Mouse (Mus musculus): ENCODE measurements around the gene Nusap1. TPM values are rescaled to one million over a fixed set of nuclear protein-coding genes. Genes with fewer than 3 reads are reported as not detected.
"Not testable (repeated sequence)": the region's sequence is repeated elsewhere in the genome, so short reads cannot be mapped to it uniquely, and the experiment has no call there.

Gene Nusap1
- total RNA-seq (2021) = 1 to 10 TPM; 3.5 to 4.0 TPM
- long read RNA-seq, experiment 1, transcript Nusap1-202 (11 exons, 2,960 nt) = major isoform, 5 of 7 reads
- long read RNA-seq, experiment 1, partial matches to known transcripts = 0 of 7 reads
- long read RNA-seq, experiment 1, other reads (novel, unspliced or antisense) = 1 of 7 reads
- long read RNA-seq, experiment 2, partial matches to known transcripts = 0 of 4 reads
- long read RNA-seq, experiment 2, other reads (novel, unspliced or antisense) = 0 of 4 reads

DNA sequence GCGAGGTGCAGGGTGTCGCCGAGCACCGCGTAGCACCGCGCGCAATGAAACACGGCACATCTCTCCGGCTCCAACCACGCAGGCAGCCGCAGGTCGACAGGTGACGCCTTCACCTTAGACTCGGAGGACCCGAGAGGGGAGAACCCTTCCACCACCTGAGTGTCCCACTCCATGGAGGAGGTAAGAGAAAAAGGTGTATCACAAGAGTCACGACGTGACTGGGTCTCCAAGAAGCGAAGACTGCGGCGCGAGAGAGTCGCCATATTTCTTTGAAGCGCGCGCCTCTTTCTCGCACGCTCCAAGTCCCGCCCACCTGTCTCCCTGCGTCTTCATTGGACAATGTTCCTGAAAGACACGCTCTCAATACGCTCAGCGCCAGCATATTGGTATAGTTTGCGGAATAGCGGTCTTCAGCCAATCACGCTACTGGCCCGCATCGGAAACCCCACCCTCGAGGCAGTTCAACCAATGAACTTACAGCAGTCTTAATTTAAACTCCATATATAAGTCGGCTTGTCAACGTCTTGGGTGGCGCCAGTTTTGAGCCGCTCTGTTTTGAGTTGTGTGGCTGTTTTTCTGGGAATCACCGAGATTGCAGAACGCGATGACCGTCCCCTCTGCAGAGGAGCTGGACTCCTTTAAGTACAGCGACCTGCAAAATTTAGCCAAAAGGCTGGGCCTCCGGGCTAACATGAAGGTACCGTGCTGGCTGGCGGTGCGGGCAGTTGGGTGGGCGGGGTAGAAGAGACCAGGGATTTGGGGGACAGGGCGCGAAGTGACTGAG, at the start of gene Nusap1, which contains the start of gene Oip5:
TSS of gene Nusap1 (plus strand) at position 100 of the 784 bp plus-strand sequence.
TSS of gene Oip5 (minus strand) at position 271 of the 784 bp plus-strand sequence.
- DNase-seq = peak; percentile 93 to 94

DNA sequence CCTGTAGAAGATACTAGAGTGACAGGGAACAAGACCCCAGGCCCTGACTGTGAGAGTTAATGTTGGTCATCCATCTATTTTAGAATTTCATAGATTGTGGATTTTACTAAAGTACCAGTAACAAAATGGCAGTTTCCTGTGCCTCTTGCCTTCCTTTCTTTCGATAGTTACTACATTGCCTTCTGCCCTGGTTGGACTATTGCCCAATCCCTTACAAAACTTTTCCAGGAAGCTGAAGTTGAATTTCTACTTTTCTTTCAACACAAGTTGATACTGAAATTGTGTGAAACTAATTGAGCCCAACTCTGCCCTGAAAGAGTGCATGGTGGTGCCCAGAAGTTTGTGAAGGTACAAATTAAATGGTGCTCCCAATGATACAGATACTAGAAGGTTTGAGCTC, 45.6 kb upstream of the Nusap1 start:
- no peak for DNase-seq

DNA sequence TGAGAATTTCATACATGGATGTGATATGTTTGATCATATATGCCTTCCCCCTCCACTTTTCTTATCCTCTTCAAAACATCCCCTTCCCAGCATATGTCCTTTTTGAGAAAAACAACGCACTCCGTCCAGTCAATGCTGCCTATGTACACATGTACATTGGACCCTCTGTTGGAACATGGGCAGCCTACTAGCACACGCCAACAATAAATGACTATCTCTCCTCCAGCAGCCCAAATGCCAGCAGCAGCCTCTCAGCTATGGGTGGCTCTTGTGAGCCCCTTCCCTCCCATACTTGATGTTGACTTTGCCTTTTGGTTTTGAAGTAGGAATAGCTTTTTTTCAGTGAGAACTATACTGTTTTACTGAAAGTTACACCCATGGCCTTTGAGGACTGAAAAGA, 36.5 kb upstream of the Nusap1 start:
- no peak for DNase-seq

DNA sequence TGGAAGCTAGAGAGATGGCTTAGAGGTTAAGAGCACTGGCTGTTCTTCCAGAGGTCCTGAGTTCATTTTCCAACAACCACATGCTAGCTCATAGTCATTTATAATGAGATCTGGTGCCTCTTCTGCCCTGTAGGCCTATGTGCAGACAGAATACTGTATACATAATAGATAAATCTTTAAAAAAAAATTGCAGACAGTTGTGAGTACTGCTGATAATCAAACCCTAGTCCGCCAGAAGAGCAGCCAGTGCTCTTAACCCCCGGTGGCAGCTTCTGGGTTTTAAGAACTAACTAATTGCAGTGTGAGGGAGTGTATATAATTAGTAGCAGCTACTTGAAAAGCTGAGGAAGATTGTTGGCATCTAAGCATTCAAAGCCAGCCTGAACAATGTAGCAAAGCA, 34.7 kb upstream of the Nusap1 start:
- DNase-seq = no peak

DNA sequence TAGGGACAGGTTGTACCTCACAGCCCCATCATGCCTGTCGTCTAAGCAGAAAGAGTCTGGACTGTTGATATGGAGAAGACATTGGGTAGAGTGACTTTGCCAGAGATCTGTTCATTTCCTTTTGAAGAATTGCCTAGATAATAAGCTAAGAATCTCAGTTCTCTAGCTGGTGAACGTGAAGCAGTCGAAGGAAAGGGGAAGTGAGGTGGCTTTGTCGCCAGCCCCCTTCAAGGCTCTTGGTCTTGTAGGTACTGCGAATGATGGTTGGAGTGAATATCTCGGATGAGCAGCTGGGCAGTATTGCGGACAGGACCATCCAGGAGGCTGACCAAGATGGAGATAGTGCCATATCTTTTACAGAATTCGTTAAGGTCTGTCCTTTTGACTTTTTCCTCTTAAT, 33.8 kb upstream of the Nusap1 start:
- no peak for DNase-seq

DNA sequence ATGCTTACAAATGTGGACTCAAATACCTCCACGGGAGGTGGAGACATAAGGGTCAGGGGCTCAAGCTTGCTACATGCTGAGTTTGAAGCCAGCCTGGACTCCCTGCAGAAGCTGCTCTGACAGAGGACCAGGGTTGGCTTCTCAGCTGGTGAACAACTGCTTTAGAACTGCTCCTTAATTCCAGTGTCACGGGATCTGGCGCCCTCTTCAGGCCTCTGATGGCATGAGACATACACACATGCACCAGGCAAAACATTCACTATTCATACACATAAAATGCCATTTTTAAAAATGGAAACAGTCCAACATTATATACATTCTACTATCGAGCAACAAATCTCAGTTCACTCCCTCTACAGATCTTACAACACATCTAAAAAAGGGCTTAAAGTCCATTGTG, 30.7 kb upstream of the Nusap1 start:
- peak; percentile 71 to 77 for DNase-seq

DNA sequence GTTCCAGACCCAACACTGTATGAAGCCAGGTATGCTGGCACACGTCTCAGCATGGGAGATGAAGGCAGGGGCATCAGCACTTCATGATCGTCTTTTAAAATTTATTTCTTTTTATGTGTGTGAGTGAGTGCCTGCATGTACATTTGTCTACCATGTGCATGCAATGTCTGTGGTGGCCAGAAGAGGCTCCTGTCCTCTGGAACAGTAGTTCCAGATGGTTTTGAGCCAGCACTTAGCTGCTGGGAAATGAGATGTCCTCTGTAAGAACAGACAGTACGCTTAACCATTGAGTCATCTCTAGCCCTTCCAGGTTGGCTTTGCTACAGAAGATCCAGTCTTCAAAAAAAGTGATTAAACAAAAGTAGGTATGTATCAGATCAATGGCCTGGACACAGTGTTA, 26.9 kb upstream of the Nusap1 start:
- peak in 1 of 2 experiments; percentile 22 for DNase-seq

DNA sequence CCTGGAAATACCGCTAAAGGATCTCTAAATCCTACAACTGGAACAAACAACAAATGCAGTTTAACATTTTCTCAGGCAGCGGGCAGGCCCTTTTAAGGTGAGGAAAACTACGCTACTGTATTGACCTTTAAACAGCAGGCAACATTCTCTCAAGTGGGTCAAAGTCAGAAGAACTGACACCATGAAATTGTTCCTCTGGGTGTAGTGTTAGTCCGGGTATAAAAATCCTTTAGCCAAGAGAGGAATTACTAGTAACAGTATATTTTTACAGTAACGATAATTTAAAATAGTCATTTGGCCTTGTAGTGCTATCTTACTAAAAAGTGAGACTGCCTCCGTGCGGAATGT, 24.4 kb upstream of the Nusap1 start:
- DNase-seq = no peak

DNA sequence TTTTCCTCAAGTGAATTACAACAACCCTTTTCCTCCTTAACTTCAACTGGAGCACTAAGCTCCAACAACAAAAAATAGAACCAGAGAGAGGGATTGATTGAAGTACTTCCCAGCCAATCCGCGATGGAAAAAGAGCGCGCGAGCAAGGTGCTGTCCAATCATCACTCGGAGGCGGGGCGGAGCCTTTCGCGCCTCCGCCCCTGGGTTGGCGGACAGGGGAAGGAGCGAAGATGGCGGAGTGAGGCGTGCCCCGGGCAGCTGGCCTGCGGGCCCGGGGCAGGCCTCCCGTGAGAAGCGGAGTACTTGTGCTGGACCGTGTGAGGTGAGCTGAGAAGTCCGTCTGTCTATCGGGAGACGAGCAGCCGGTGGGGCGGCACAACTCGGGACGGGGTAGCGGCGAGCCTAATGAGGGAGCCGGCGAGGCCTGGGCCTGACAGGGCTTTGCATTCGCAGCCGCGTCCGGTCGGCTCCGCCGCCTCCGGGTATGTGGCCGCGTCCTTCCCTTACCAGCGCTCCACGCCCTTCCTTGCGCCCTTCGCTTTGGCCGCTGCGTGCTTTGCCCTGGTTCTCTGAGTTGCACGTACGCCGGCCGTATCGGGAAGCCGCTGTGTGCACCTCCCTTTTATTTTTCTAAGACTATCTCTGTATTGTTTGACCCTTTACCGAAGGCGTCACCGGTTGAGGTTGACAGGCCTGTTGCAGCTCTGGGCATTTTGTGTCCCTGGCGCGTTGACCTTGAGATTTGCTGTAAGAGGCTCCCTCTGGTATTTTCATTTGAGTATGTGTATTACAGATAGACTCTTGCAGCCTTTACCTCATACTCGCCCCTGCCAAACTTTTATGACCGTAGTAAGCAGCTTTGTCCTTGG, 23.8 kb upstream of the Nusap1 start:
- peak; percentile 94 to 96 for DNase-seq

DNA sequence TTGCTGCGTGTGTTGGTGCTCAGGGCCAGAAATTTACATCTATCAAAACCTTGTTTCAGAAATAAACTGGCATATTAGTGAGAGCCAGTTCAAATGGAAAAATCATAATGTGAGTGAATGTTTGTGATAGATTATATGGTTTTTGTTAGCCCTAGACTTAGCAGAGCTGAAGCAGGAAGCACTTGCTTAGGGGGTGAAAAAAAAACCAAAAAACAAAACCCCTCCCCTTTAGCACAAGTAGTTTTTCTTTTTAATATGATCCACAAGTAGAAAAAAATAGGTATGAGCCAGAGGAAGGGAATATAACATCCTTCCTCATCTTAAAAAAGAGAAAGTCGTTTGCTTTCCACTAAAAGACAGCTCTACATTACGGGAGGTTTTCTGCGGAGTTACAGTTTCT, 22.8 kb upstream of the Nusap1 start:
- no peak for DNase-seq

DNA sequence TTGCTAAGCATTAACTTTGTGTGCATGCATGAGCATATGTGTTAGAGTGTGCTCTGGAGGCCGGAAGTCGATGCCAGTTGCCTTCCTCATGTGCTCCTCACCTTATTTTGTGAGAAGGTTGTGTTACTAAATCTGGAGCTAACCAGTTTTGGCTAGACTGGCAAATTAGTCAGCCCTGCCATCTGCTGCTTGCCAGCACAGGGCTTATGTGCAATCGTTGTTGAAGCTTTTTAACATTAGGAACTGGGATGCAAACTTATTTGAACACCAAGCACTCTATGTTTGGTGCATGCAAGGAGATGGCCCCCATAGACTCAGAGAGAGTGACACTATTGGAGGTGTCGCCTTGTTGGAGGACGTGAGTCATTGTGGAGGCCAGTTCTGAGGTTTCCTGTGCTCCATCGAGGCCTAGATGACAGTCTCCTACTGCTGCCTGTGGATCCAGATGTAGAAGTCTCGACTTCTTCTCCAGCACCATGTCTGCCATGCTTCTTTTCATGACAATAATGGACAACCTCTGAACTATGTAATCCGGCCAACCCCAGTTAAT, 21.2 kb upstream of the Nusap1 start:
- DNase-seq = peak; percentile 22 to 36

DNA sequence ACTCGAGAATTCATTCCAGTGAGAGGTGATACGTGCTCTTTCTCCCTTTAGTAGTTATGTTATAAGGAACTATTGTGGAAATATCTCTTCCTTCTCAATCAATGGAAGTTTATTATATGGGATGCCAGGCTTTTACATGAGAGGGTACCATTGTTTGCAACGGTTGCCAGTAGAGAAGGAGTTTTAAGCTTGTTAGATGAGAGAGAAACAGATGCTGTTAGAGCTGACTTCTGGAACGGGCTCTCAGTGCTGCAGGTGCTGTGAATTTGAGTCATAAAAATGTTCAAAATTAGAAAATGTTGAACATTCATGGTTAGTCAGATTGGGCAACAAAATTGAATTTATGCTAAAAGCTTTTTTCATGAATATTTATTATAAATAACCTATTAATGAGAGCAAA, 17.1 kb upstream of the Nusap1 start:
- DNase-seq = no peak

DNA sequence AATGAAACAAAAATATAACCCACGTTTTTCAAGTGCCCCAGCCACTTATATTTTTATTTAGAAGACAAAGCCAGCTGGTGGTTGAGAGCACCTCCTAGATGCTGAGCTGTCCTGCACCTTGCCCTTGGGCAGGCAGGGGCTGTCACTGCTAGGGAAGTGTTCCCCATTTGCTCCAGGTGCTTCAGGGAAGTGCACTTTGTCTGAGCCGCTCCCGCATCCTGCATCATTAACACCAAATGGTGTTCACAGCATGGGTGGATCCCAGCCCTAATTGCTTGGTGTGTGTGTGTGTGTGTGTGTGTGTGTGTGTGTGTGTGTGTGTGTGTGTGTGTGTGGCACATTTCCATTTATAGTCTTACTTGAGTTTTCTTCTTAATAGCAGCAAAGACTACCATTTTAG, 16.5 kb upstream of the Nusap1 start:
- not testable (repeated sequence) for DNase-seq

DNA sequence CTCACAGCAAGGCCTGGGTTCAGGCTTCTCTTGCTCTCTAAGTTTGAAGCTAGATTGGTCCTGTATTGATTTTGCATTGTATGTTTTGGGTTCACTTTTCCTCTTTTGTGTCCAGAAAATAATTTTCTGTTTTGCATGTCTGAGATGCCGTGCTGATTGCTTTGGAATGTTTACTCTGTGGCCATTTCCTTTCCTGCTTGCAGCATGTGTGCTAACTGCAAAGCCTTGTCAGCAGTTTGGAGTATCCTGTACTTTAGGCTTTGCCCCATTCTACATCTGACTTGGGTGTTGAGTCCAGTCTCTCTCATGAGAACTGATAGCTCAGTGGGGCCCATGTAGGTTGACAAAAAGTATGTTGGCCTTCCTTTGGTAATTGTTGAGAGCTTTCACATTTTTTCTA, 15.6 kb upstream of the Nusap1 start:
- DNase-seq = no peak

DNA sequence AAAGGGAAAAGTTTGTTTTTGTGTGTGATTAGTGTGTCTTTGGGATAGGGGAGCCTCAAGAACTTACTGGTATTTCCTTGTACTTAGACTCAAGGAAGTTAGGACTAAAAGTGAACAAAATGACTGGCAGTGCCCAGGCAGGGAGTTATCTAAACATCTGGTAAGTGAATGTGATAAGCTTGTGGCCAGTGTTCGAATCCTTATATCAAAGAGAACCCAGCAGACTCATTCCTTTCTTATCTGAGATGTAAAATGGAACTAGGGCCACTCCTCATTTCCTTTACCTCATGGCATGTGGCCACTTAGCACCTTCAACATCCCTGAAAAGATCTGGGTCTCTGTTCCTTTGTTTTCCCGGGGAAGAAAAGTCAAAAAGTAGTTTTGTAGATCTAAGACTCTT, 14.2 kb upstream of the Nusap1 start:
- DNase-seq = no peak

DNA sequence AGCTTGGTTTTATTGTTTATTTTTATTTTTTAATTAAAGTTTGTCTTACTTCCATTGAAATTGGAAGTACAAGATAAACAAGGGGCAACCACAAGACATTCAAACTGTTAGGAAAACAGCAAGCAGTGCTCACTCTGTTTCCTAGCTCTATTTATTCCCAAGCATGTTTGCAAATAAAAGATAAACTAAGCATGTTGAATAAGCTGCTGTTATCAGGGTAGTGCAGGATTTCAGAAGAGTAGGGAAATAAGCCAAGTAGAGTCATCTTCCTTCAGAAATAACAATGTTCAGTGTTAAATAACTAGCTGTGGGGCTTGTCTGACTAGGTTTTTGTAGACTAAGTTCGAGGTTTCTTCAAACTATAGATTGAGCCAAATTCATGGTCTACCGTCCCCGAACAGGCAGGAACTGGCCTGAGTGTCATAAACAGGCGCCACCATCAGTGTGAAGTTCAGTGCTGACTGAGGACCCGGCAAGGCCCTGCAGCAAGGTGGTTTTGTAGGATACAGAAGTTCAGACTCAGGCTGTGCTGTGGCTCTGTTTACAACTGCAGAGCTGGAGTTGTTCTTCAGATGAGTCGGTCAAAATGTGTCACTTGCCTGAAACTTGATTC, 12.6 kb upstream of the Nusap1 start:
- no peak for DNase-seq

DNA sequence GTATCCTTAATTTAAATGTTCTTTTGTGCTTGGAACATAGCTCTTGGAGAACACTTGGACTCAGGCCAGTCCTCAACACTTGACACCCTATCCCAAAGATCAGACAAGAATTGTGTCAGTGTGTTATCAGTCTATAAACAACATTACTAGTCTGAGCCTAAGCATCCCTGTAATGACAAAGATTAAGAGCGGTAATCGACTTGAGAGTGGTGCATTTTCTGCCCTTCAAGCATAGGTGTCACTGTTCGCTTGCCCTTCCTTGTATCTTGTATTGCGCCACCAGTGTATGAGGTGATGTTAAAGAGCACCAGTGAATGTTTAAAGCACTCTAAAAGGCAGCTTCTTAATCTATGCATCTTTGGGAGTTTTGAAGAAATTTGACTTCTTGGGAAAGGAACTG, 11.1 kb upstream of the Nusap1 start:
- DNase-seq = no peak

DNA sequence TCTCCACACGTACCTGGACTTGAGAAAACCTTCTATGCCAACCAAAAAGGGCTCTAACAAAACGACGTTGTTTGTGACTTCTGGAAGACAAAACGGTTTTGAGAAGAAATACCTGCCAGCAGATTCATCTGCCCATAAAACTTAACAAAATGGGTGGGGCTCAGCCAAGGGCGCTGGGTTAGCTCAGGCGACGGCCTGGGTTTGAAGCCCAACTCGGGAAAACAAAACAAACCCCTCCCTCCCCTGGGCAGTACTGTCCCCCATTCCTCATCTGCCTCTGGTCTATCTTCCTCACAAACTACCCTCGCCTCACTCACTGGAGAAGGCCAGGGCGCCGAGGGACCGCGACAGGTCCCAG, 278 bp upstream of the Nusap1 start:
- no peak for DNase-seq

DNA sequence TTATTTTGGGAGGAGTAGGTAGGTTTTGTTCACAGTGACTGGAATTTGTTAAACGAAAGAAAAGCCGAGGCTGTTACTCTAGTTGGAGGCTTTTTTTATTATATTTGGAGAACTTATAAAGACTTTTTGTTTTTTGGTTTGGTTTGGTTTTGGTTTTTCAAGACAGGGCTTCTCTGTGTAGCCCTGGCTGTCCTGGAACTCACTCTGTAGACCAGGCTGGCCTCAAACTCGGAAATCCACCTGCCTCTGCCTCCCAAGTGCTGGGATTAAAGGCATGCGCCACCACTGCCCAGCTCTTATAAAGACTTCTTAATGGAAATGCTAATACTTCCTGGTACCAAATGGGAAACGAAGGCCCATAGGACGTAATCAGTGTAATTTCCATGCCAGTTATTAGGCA, 904 bp downstream of the Nusap1 start:
- DNase-seq = not testable (repeated sequence)

DNA sequence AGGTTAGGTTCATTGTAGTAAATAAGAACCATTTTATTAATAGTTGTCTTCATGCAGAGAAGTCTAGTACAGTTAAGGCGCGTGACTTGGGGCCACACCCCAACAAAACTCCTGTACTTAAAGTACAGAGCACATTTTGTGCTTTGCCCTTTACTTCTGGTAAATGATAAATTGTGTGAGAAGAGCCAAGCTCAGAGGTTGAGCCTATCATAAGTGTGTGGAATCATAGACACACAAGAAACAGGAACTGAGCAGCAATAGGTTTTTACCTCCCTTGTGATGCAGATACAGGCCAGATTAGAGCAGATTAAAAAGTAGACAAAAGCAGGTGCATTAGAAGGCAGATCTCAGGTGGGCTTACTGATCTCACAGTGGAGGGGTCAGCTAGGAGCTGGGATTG, 3.2 kb downstream of the Nusap1 start:
- no peak for DNase-seq

DNA sequence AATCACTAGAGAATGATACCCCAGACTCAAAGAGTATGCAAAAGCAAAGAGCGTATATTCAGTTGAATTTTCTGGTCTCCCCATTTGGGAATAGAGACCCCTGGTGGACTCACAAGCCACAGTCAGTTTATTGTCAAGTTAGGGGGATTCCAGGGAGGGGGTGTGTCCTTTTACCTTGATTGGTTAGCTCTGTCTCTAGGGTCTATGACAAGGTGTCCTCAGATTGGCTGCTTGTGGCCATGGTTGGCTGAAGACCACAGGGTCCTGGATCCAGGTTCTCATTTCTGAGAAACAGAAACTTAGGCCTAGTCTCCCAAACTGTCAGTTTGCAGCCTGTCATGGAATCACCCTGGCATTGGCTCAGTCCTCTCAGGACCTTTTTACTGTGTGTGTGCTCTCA, 18.7 kb downstream of the Nusap1 start:
- no peak for DNase-seq

DNA sequence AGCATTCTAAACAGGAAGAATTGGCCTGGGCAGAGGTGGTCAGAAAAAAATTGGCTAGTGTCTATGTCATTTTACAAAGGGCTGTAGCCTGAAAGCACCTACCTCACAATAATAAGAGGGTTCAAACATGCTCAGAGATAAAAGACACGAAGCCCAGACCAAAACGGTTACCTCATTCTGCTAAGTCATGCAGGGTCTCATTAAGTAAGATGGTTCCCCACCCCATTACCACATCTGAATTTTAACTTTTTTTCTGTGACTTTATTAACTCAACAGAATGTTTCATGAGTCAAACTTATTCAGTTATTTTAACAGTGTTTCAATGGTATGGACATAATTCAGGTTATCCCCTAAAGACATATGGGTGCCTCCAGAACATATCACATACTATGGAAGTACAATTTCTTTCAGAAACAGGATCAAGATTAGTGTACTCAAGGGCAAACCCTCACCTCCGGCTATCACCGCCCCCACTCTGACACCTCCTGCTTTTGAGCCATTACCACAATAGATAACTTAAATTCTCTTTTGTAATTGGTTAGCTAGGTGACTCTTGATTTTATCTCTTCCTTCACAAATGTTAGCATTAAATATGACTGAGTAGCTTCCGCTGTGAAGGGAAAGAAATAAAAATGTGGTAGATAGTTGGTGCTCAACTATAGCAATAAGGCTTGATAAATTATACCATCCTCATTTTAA, 23.3 kb downstream of the Nusap1 start:
- DNase-seq = no peak
